Mouse (Mus musculus): ENCODE data around the gene Hscb.
"Not testable (repeated sequence)": the region's sequence is repeated elsewhere in the genome, so short reads cannot be mapped to it uniquely, and the experiment has no call there.

GRCm38 (mm10) chr5:110878526-110878925 is 38.9 kb upstream of the Hscb start:
- TF ChIP-seq CTCF, EP300 (IDR thresholded peaks at IDR 0.05; ENCODE audit: low read depth): not testable (repeated sequence)
